Mouse (Mus musculus) heart, adult 2 months (tissue): ENCODE results near the gene Tpst1.

Experiments used
- CTCF ChIP-seq: fragments of 200-600 bp; IDR thresholded peaks from 2 replicates; pipeline ENCODE4 v1.8.1; 2022; ENCODE audit warnings: antibody characterized with exemption, mild to moderate bottlenecking, moderate library complexity
- EP300 ChIP-seq: fragments of 200-500 bp; IDR thresholded peaks from 2 replicates; pipeline ENCODE4 v1.6.1; 2011; ENCODE audit warnings: low read depth, low read length, control low read depth; ENCODE audit not compliant: insufficient read depth
- POLR2A ChIP-seq: fragments of 200-500 bp; IDR thresholded peaks from 2 replicates; pipeline ENCODE4 v1.6.1; 2011; ENCODE audit warnings: mild to moderate bottlenecking, low read depth, low read length, control low read depth; ENCODE audit not compliant: insufficient read depth

GRCm38 (mm10) chr5:130074491-130074890, 1.4 kb downstream of the Tpst1 start:
- no peak for TF ChIP-seq CTCF
- no peak for TF ChIP-seq POLR2A
- no peak for TF ChIP-seq EP300
